Mouse (Mus musculus) fat pad, adult 2 months (tissue): Measurements from ENCODE around the gene Fh1.

Source experiments
- DNase-seq: peaks from one replicate; pipeline ENCODE4 v3.0.0-alpha.2; 2011; ENCODE audit warnings: low read depth, low spot score; ENCODE audit errors: extremely low read depth

Fh1 gene

DNA sequence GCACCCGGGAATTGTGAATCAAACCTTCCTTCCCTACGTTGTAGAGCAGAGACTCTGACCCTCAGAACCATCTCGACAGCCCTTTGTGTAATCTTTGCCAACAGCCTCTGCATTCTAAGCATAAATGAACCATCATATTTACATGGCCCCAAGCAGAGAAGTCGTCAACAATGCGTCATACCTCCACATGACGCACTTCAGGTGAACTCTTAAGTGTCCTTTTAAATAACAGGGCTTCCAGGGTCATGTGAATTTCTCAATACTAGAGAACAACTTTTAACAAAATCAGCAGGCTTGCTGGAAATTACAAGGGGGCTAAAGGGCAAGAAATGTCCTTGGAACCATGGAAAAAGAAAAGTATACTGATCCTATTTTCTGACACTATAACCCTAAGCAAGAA lies 1.8 kb downstream of the Fh1 start:
- no peak for DNase-seq

DNA sequence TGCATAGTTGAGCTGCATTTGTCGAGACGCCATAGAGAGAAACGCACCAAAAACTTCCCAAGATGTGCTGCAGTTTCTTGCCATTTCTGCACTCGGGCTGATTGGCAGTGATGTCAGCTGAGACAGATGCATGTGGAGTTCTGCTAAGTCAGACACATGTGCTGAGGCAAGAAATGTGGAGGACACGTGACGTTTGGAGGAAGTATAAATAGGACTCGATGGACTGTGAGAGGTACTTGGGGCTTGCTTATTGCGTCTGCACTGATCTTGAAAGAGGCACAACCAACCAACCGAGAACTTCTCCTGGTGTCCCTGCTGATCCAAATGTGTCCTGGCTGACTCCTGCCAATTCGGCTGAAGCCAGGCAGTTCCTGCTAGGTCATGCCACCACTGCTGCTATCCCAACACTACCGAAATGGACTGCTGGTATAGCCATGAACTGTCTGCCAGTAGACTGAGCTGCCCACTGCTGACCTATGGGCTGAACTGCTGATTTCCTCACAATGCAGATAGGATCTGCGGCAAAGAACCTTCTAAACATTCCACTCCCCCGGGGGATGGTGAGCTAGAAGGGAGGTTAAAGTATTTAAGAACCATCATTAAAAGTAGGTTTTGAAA lies 5.5 kb downstream of the Fh1 start, which contains the start of gene Kmo:
Gene Kmo, plus strand, starts transcription at position 568 of the 618 bp plus-strand sequence.
- DNase-seq: no peak

DNA sequence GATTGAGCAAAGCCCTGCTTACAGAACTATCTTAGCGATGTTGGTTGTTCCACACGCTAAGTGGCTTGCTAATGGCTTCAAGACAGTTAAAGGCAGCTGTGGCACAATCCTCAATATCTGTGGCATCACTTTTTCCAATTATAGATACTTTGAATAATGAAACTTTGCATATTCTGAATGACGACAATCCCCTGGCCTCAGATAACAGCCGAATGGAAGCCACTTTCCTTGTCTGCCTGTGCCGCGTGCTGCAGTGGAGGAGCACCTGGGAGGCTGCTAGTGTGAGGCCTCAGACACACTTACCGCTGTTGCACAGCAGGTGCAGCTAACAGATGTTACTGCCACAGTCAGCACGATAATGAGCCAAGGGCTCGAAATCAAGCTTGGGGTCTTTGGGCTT lies 10.4 kb downstream of the Fh1 start:
- no peak for DNase-seq

DNA sequence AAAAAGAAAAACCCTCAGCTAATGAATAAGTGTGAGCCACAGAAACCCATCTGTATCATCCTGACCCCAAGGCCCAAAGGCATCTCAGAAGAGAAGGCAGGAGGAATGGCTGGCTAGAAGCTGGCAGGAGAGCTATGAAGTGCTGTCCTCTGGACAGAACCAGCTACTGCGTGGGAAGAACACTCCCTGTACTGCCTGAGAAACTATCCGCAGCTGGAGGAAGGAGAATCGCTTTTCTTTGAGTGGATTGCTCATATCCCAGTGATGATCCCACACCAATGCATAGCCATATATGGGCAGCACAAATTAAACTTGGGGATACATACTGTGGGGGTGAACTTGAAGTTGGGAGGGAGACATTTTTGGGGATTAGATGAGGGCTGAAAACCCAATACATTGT lies 16.7 kb downstream of the Fh1 start:
- DNase-seq: no peak

DNA sequence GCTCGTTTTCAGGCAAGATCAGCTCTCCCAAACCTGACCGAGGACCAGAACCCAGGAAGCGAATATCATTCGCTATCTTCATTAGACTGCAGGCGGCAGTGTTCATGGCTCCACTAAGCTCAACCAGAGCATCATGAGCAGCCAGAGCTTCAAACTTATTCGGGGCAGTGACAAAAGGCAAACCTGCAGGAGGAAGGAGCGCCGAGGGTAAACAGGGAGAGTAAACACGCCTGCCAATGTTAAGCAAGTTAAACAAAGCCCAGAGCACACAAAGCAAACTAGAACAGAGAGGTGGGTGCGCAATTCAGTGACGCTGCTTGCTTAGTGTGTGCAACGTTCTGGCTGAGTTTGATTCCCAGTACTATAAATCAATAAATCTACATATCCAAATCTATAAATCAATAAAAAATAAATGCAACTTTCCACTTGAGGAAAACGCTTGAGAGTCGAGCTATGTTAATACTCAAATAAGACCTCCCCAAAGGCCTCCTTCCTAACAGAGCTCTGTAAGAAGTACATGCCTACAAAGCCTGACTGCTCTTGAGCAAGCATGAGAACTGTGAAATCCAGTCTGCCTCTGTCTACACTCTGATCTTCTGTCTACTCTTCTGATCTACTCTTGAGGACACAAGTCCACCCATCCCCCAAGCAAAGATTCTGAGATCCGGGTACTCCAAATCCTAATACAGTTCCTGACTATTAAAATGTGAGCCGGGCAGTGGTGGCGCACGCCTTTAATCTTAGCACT lies 17.4 kb downstream of the Fh1 start:
- DNase-seq: no peak

DNA sequence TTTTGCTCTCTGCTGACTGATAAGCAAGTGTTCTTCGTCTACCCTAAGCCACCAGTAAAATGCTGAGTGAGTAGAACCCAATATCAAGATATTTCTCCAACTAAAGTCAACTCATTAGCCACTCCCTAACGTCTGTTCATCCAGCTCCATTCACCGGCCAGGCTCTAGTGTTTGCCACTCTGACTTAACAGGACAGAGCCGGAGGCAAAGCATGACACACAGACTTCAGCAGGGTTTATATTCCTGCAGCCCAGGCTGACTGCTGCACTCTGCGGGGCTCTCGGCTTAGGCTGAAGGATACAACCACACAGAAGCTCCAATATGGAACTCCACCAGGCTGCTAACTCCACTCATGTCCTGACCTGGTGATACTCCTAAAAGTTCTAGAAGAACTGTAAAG lies 18.1 kb downstream of the Fh1 start:
- DNase-seq: no peak

DNA sequence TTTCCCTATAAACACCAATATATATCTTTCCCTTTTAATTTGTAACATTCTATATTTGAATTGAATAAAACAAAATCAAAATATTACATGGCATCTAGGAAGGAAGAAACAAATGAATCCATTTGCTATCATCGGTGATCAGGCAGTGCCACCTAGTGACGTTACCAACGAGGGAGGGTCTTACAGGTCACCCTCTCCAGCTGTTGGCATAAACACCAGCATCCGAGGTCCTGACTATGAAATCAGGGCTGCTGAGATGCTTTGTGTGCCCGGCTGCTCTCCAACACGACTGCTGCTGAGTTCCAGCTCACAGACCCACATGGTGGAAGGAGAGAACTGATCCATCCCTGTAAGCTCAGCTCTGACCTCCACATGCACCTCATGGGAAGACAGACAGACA lies 22.0 kb downstream of the Fh1 start:
- no peak for DNase-seq

DNA sequence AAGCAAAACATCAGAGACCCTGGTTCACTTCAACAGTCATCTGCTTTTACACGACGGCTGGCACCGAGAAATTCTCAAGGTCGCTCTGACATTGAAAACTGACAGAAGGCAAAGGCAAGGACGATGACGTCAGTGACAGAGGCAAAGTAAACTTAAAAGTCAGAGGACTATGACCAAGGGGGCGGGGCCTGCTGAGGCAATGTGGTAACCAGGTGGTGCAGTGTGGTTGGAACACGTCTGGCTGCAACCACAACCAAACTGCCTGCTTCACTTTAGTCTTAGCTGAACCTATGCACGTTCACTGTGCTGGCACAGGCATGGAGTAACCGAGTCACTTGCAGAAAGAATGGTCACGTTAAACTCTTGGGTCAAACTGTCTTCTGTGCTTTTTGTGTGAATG lies 23.2 kb downstream of the Fh1 start:
- no peak for DNase-seq

DNA sequence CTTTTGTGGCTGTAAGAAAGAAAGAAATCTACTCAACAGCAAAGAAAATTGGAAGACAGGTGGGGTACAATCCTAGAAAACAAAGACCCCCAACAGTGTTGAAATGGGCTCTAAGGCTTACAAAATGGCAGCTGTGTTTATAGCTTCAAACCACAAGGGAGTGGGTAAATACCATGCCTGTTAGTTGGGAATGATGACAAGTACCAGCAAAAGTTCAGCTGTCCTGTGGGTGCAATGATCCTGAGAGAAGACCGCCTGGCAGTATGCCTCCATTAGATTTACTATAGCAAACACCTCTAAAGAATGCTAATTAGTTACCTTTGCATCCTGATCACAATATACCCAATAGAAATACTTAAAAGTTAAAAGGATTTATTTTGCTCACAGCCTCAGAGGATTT lies 32.6 kb downstream of the Fh1 start:
- no peak for DNase-seq

DNA sequence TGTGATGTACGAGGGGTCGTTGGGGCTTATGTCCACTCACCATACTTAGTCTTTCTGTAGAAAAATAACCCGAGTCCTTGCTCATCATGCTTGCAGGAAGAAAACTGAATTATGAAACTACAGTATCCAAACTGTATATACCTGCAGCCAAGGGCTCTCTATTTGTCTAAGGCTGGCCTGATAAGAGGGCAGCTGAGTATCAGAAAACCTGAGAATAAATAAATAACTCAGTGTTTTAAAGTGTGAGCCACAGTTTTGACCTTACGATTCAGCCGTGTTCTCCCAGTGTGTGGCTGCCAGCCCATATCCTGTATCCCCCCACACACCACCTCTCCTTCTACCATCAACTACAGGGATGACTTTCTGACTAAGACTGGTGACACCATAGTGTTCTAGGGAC lies 38.8 kb downstream of the Fh1 start:
- DNase-seq: no peak

DNA sequence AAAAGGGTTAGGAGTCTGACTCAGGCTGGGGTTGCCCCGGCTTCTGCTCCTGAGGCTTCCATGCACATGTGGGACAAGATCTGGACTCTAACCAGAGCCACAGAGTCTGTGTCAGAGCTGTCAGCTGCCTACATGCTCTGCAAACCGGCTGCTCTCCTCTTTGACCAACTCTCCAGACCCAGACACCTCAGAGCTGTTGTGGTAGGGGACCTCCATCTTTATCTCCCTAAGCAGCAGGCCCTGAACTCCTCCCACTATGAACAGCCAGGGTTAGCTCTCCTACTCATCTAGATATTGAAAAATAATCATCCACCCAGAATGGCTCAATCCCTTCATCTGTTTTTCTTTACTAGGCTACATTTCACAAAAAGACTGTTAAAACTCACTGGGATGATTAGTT lies 40.2 kb downstream of the Fh1 start:
- DNase-seq: no peak

DNA sequence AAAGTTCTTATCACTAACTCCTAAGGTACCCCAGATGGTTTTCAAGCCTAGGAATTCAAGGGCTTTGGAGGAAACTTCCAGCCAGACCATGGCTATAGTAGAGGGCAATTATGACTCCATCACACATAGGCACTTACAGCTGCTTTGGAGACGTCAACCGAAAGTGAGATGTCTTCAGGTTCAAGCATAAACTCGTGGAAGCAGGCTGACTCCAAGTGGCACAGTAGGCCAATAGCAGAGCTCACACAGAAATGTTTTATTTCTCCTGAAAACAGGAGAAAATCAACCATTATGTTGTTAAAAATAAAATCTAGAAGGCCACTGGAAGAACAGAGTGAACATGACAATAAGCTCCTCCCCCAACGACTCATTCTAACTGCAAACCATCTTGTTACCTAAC lies 42.6 kb downstream of the Fh1 start:
- DNase-seq: no peak

DNA sequence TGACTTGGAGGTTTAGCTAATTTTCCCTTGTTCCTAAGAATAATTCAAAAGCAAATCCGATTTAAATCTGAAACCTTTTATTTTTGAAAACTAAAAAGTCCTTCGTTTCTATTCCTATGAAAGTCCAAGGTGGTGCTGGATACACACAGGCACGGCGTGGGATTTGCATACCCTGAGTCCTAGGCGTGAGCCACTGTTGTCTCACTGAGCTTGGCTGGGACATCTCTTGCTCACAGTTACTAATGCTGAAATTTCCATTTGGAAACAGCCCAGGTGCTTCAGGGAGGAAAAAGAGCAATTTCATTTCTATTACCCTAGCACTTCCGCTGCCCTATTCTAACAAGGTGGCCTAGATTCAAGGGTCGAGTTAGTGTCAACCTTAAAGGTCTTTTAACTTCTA lies 45.1 kb downstream of the Fh1 start:
- DNase-seq: no peak

DNA sequence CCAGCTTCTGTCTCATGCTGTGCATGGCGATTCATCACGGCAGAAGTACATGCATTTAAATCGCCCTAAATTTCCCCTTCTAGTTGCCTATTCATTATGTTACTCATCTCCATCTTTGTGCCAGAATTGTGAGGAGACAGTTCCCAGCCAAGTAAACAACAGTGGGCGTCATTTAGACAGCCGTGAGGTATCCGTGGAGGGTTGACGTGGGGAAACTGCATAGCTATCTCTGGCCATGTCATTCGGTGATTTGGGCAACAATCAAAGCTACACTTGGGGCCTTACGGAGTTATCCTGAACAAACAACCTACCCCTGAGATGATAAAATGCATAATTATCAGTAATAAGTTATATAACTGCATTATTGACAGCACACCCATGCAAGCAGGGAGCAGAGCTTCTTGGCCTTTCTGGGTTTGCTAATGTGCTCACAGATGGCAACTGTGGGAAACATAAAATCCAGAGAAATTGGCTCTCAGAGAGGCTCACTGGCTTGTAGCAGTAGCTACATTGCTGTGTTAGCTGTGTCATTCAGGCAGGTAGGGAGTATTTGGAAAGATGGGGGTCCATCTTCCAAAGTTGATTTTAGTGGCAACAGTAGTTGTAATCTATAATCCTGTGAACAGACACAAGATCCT lies 45.7 kb downstream of the Fh1 start:
- no peak for DNase-seq

DNA sequence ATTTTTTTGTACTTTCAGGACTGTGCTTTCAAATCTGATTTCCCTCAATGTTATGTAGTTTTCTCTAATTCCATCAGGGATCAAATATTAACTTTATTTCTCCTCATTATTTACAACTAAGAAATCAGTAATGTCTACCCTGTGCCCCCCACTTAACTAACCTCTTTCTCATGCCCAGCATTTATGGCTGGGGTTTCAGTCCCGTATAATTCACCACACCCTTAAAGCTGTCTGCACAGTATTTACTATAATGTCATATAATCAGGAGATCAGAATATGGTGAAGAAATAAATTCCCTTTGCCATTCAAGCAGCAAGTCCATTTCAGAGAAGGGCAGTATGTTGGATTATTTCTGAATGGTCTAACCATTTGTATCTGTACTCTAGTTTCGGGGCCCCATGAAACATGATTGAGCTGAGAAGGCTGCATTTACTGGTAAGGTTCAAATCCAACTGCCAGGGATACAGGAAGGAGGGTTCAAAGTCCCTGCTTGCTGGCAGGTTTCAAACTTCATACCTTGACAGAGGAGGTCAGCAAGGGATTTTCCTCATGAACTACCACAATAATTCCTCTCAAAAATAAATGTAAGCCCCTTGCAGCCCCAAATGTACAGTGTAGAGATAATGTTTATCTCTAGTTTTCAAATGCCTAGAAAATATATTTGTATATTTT lies 46.9 kb downstream of the Fh1 start:
- no peak for DNase-seq

DNA sequence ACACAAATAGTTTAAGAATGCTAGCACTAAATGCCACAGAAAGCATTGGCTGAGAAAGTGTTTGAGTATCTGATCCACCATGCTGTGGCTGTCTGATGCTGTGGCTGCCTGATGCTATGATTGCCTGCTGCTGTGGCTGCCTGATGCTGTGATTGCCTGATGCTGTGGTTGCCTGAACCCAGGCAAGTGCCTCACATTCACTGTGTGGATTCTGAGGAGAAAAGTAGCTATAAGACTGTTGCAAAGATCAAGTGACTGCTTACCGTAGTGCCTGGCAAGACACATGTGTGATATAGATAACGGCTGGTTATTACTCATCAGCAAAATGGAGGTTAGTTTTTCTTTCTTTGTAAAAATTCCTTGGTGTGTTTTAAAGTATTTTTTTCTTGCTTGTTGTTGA lies 51.3 kb downstream of the Fh1 start:
- no peak for DNase-seq

DNA sequence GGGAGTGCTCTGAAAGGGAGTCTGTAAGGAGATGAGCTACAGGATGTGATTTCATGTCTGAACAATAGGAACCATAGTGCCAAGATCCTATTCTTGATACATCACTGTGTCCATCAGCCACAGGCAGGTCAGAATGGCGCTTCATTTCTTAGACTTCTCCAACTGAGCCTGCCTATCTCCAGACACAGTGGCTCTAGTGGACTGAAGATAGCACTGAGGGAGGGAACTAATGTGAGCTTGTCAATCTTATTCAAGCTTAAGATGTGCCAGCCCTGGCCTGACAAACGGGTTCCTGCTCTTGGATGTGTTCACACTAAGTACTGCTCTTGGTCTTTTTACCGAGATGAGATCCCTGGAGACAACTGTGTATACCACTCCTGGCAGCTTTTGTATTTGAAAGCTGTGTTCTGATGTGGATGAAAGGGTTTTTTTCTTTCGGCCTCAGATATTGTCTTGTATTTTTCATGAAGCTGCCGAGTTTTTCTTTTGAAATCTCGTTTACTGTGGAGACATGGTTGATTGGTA lies 59.8 kb downstream of the Fh1 start:
- no peak for DNase-seq

DNA sequence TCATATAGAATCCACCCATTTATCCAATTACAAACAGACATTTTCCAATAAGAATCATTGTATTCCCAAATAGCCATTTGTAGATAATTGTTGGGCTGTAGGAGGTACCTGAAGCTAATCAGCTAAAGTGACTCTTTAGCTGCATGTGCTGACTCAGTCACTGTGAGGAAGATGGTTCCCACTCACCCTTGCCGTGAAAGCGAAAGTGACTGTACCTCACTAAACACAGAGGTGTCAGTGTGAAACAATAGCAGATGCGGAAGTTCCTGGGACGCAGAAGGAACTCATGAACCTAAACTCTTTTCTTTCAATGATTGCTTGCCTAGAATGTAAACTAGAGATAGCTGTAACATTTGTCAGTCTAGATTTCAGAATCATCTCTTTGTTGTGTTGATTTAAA lies 61.1 kb downstream of the Fh1 start:
- DNase-seq: no peak

DNA sequence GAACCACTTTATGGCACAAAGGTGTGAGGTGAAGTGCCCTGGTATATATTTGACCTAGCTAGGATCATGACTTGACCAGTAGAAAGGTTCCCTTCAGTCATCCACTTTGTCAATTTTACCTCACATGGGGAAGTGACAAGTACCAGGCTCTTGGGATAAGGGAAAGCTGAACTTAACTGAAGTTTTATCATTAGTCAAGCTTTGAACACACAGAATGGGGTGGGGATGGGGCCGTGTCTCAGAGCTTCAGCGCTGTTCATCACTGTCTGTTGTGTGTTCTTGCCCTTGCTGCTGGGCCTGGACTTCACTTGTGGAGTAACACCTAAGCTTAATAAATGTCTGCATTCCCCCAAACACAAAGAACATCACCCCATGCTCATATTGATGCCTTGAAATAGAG lies 63.1 kb downstream of the Fh1 start:
- no peak for DNase-seq

DNA sequence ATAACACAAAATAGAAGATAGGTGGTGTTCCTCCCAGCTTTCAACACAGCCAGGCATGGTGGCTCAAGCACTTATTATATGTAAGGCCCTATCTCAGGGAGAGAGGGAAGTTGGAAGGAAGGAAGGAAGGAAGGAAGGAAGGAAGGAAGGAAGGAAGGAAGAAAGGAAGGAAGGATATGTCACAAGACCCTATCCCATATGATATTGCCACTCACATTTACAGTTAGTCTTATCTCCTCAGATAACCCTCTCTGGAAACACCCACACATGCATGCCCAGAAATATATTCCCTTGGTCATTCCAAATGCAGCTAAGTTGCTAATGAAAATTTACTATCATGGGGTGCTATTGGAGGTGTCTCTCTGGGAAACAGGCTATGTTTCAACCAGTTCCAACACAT lies 63.6 kb downstream of the Fh1 start:
- no peak for DNase-seq

DNA sequence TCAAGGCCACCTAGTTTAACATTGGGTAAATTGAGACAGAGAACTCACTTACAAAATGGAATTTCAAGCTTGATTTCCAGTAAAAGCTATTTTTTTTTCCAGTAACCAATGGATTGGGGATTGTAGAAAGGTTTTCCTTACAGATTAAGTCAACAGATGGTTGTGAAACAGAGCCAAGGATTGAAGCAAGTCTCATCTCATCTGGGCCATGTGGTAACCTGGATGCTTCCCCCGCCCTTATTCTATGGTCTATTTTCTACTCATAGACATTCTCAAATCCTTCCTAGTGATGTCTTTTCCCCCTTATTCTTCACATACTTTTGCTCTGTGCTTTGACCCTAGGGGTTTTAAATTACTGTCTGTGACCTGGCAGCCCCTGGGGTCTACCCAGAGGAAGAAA lies 70.8 kb downstream of the Fh1 start:
- no peak for DNase-seq

DNA sequence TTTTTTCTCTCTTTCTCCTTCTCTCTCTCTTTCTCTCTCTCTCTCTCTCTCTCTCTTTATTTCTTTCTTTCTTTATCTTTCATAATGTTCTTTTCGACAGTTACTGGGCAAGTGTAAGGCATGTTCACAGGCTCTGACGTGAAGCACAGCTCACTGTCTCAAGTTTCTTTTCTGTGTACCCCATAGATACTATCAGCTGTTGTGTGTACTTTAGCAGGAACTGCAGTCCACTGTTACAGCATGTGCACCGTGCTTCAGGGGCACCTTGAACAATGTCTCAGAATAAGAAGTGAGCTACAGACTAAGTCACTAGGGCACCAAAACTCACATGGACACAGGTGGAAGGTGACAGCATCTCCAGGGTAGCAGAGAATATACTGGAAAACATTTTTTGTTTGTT lies 73.0 kb downstream of the Fh1 start:
- DNase-seq: no peak
